Mouse (Mus musculus): Measurements from ENCODE around the gene Gfpt1.

DNA sequence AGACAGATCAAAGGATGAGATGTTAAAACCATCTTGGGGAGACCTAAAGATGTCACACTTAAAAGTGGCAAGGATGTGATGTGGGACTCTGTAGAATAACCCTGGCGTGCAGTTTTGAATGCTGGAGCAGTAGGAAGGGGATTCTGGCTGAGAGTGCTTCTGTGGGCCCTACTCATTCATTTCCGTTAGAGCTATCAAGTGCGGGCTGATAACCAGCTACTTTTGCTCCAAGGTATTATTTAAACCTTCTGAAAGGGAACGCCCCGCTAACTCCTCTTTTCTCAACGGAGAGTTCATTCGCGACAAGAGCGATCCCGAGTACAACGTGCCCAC, 676 bp upstream of the Gfpt1 start:
- TF ChIP-seq CTCF (IDR thresholded peaks at IDR 0.05; ENCODE audit: control insufficient read depth, insufficient read depth, insufficient read length), result no peak
- no peak for TF ChIP-seq MAX (IDR thresholded peaks at IDR 0.05)
- TF ChIP-seq MYOD1 (IDR thresholded peaks at IDR 0.05; ENCODE audit: control insufficient read depth, insufficient read length, low read depth), result no peak
- no peak for TF ChIP-seq MYOG (IDR thresholded peaks at IDR 0.05; ENCODE audit: control insufficient read depth, extremely low read depth, insufficient read length)
- no peak for TF ChIP-seq USF1 (IDR thresholded peaks at IDR 0.05; ENCODE audit: low read depth)

Data from C2C12 (cell line).